Mouse (Mus musculus) layer of hippocampus, adult 9-11 months (tissue): ENCODE data around the gene Tmem62.
"Not testable (repeated sequence)": the region's sequence is repeated elsewhere in the genome, so short reads cannot be mapped to it uniquely, and the experiment has no call there.

Experiments used
- DNase-seq: peaks from one replicate; pipeline ENCODE4 v3.0.0; 2022

Gene Tmem62

DNA sequence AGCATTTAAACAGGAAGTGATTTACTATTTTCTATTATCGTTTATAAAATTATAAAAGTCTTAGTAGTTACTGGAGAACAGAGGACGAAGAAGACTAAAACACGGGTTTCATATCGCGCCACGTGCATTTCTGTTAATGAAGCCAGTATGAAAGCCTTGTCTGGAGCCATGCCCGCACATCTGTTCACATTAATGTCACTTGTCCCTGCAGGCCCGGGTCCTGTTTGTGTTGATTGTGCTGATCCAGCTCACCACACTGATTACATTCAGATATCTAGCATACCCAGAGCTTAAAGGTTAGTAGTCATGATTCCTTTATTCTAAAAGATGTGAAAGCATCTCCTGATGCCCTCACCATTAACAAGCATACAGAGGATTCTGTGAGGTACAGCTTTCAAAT is 22.0 kb downstream of the Tmem62 start:
- DNase-seq: no peak

DNA sequence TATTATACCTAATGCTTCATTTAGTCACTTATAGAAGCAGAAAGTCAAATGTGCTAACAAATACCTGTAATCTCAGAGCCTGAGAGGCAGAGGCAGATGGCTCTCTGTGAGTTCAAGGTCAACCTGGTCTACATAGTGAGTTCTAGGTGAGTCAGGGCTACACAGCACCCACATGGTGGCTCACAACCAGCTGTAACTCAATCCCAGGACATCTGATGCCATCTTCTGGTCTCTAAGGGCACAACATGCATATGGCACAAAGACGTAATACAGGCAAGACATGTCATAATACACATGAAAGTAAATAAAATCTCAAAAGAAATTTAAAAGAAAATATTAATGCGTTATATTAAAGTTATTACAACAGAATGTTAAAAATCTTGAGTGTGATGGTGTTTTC is 26.8 kb downstream of the Tmem62 start:
- no peak for DNase-seq

- no peak for DNase-seq
Observed at GRCm38 (mm10) chr2:121004018-121004811, 27.4 kb downstream of the Tmem62 start.

- no peak for DNase-seq
Observed at GRCm38 (mm10) chr2:121006986-121007385, 30.2 kb downstream of the Tmem62 start.

- peak; percentile 90 for DNase-seq
Observed at GRCm38 (mm10) chr2:121007925-121008663, 31.3 kb downstream of the Tmem62 start, which contains the start of gene Ccndbp1. Ccndbp1 (plus strand) TSS chr2:121008403.

- no peak for DNase-seq
Observed at GRCm38 (mm10) chr2:121008664-121009007, 31.8 kb downstream of the Tmem62 start.

GRCm38 (mm10) chr2:121009071-121009677 is 32.4 kb downstream of the Tmem62 start:
- DNase-seq: no peak

GRCm38 (mm10) chr2:121012676-121013075 is 35.9 kb downstream of the Tmem62 start:
- no peak for DNase-seq

DNA sequence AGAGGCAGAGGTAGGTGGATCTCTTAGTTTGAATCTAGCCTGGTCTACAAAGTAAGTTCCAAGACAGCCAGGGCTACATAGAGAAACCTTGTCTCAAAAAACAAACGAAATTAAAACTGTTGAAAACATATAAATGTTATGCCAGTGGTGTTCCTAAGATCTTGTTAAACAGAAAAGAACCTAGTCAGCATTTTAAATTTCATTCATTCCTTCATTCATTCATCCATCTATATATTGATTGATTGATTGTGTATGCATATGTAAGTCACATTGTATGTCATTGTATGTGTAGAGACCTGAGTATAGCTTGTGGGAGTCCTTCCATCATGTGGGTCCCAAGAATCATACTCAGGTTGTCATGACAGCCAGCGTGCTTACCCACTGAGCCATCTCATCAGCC is 38.7 kb downstream of the Tmem62 start:
- no peak for DNase-seq

GRCm38 (mm10) chr2:121016226-121016625 is 39.4 kb downstream of the Tmem62 start:
- no peak for DNase-seq

- DNase-seq: no peak
Observed at GRCm38 (mm10) chr2:121017151-121017550, 40.3 kb downstream of the Tmem62 start.

GRCm38 (mm10) chr2:121022918-121023317 is 46.1 kb downstream of the Tmem62 start:
- no peak for DNase-seq

DNA sequence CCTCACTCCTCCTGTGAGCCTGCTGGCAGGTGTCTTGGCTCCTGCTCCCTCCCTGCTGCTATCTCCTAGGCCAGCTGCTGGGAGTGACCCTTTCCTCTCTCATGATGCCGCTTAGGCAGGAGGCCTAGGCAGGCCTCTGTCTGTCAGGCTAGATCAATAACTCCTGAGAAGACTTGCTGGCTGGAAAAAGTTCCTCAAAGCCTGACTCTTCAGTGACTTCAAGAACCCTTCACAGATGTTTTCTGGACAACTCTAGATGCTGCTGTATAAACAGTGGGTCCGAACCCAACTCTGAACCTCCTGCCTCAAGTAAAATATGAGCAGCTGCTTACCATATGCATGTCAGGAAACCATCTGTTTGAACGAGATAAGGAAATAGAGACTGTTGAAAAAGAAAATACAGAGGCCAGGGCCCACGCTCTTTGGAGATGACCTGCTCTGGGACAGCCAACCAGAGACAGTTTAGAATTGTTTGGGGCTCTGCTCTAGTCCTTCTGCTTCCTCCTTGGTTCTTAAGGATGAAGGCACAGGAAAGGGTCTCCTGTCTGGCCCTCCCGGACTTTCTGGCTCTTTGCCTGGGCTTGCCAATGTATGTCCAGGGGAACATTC is 60.0 kb downstream of the Tmem62 start, which contains the start of gene Epb42:
Gene Epb42 (minus strand): TSS at position 340 of the 609 bp plus-strand sequence.
- DNase-seq: no peak

GRCm38 (mm10) chr2:121038851-121039250 is 62.0 kb downstream of the Tmem62 start:
- DNase-seq: not testable (repeated sequence)

DNA sequence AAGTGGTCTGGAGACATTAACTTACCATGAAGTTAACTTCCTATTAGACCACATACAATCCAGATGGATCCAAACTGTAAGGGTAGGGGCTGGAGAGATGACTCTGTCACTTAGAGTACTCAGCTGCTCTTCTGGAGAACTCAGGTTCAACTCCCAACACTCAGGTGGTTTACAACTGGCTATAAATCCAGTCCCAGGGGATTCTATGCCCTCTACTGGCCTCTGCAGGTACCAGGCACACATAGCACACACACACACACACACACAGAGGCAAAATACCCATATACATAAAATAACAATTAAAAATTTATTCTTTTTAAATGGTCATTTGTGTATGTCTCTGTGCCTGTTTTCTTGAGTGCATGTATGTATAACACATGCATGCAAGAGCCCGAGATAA is 62.6 kb downstream of the Tmem62 start:
- DNase-seq: no peak

DNA sequence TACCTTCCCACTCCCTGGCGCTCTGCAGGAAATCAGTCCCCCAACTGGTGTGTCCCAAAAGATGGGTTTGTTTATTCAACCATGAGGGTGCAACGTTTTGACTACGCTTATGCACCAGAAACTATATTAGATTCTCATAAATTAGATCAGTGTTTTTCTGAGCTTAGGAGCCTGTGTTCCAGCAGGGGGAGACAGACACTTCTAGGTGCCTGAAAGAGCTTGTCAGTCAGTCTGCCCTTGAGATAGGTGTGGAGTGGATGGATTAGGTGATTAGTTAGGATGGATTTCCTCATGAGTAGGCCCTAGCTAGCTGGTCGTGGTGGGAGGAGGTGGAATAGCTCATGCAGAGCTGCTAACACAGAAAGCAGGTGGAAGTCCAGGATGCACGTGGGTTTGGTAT is 64.3 kb downstream of the Tmem62 start:
- DNase-seq: peak; percentile 18

- DNase-seq: no peak
Observed at GRCm38 (mm10) chr2:121045653-121046052, 68.8 kb downstream of the Tmem62 start.

- DNase-seq: no peak
Observed at GRCm38 (mm10) chr2:121052176-121052575, 75.4 kb downstream of the Tmem62 start.

GRCm38 (mm10) chr2:121054060-121054459 is 77.2 kb downstream of the Tmem62 start:
- DNase-seq: no peak

GRCm38 (mm10) chr2:121055915-121056314 is 79.1 kb downstream of the Tmem62 start:
- DNase-seq: no peak
